Mouse (Mus musculus) pancreas, adult 10 weeks (tissue): ENCODE measurements around the gene Trmt11. TPM values are rescaled to one million over a fixed set of nuclear protein-coding genes. Genes with fewer than 3 reads are reported as not detected.

Source experiments
- polyA plus RNA-seq: library from polyadenylated mRNA; stranded (reverse); fragments of 350-450 nt; fragmentation: Illumina TruSeq; extraction: RNeasy Lipid Tissue Mini Kit (QIAGEN cat#74804); gene quantifications from one replicate; pipeline ENCODE4 v1.2.3, GENCODE M21; 2015; ENCODE audit warnings: low read depth, low replicate concordance; ENCODE audit not compliant: insufficient read depth

The Trmt11 gene
- 2.6 TPM for polyA plus RNA-seq

GRCm38 (mm10) chr10:30600542-30600966 is at the start of gene Trmt11:
Trmt11 (minus strand) TSS chr10:30600749.

GRCm38 (mm10) chr10:30629513-30629912 is 29.0 kb upstream of the Trmt11 start, which contains the start of gene Hint3:
Hint3 (minus strand) TSS chr10:30629632.

Other genes starting within 250 kb of the Trmt11 start
- gene Hint3, start 28.9 kb upstream of the Trmt11 start, polyA plus RNA-seq: 12.1 TPM
- gene Ncoa7, start 202.6 kb upstream of the Trmt11 start, polyA plus RNA-seq: 4.5 TPM
- 1.1 TPM for gene Hey2, start 242.1 kb upstream of the Trmt11 start, polyA plus RNA-seq